Mouse (Mus musculus): ENCODE measurements around the gene R3hdm2.

The R3hdm2 gene

DNA sequence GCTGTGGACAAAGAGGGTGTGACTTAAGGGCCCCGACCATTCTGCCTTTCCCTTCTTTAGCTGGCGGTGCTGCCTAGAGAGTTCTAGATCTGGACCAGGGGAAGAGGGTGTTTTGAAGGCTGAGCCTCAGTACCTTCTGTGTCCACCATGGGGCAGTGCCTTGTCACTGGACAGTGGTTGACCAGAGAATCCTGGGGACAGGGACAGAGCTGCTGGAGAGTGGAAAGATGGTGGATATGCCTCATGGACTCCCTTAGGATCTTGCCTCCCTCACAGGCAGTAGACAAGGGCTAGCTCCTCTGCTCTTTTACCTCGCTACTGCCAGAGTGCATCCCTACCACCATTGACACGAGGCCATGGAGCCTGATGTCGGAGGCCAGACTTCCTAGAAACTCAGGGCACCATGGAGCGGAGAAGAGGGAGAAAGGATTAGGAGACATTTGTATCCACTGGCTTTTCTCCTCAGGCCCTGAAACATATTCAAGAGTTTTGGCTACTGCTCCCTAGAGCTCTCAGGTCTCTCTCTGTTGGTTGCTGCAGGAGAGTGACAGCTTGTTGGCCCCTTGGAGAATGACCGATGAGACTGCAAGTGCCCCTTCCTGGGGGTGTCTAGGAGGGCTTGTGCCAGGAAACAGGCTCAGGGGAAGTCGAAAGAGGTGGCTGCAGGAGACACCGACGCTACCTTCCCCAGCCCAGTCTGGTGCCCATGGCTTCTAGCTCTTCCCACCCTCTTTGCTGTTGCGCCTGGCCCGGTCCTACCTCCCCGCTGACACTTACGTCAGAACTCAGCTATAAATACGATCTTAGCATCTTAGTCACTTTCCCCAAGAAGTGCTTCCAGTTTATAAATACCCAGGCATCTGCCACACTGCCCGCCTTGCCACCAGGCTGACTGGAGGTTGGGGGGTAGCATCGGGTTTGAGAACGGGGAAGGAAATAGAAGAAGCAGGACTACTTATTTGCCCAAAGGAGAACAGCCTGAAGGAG lies 25.9 kb upstream of the R3hdm2 start, which contains the start of gene Inhbe:
Gene Inhbe, minus strand, starts transcription at position 503 of the 987 bp plus-strand sequence.
- no peak for DNase-seq (ENCODE audit: low spot score in 2 of 2)

DNA sequence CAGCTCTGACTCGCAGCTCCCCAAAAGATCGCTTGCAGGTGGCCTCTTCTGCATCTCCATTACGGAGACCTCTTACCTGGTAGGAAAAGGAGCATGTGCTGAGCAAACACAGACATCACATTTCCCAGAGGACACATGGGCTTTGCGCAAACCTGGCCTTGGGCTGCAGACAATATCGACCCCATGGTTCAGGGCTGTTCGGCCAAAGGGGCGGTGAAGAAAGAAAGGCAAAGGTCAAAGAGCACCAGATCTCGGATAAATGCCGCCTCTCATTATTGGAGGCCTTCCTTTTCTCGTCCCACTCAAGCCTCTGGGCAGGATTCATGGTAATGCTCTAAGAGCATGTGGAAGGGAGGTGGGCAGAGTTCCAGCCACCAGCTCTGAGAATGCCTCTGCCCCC lies 24.8 kb upstream of the R3hdm2 start:
- no peak for DNase-seq (ENCODE audit: low spot score in 2 of 2)

DNA sequence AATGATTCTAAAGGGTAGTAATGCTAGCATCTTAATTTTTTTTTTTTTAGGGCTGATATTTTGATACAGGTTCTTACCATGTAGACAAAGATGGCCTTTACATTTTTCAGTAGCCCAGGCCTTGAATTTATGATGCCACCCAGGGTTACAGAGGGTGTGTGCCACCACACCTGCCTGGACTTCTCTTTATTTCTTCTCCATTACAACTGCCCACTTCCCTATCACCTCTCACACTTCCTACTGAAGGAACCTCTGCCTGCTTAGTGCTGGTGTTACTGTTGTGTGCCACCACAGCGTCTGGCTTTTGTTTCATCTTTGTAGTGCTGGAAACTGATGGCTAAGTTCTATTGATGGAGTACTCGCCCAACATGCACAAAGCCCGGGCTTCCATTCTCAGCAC lies 19.4 kb upstream of the R3hdm2 start:
- DNase-seq (ENCODE audit: low spot score in 2 of 2), result no peak

DNA sequence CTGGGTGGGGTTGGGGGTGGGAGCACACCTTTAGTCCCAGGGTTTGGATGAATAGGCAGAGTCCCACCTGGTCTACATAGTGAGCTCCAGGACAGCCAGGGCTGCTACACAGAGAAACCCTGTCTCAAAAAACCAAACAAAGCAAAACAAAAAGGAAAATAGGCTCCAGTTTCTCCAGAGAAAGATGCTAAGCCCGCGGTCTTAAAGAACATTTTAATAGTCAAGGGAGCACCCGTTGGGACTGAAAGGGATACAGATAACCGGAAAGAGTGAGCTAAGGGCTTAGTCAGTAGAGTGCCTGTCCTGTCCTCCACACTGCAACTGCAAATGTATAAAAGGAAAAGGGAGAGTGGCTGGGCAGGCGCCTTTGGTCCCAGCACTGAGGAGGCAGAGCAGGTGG lies 13.0 kb upstream of the R3hdm2 start:
- no peak for DNase-seq (ENCODE audit: low spot score in 2 of 2)

DNA sequence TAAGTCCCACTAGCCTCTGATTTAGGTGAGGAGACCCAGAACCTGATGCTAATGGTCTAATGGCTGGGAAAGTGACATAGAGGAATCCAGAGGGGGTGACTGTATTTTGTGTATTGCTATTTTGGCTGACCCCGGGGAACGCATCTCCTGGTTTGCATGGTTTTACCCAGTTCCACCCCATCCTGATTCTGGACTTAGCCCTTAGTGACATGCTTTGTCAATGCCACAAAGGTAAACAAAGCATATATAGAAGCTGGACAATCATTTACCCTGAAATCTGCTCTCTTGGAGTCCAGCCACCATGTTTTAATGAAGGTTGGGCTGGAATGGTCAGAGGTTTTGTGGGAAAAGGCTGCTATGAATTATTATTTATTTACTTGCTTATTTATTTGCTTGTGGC lies 11.9 kb upstream of the R3hdm2 start:
- no peak for DNase-seq (ENCODE audit: low spot score in 2 of 2)

DNA sequence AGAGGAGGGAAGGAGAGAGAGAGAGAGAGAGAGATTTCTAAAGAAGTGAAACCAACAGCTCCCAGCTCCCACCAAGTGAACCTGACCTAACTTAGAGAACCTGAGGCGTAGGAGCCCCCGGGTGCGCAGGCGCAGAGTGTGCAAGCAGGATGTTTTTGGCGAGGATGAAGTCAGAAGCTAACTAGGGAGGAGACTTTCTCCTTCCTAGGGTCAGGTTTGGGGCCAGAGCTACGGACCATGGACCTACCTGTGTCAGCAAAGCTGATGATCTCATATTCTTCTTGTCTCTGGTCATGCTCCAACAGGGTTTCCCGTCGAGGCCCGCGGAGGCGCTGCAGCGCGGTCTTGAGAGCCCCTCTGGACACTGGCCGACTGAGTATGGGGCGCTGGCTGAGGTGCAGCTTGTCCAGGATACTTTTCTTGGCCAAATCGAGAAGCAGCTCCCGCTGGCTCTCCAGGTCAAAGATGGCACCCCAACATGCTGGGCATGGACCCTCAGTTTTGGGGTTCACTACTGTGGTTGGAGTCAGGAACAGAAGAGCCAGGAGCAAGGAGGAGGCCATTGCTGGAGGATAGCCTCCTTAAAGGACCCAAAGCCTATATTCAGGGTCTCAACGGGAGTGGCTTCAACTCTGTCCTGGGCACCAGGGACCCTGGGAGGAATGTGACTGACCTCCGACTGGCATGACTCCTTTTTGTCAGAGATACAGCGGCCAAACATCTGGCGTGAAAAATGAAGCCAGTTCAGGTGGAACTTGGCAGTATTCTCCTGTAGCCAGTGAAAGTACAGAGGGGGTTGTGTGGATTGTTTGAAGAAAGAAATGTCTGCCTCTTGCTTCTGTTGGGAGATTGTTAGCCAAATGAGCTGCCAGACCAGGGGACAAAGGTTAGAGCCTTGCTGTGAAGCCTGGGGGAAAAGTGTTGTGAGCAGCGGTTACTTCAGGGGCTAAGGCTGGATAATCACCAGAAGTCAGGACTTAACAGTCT lies 10.0 kb upstream of the R3hdm2 start, which contains the start of gene Inhbc:
Gene Inhbc, minus strand, starts transcription at position 598 of the 987 bp plus-strand sequence.
- no peak for DNase-seq (ENCODE audit: low spot score in 2 of 2)

DNA sequence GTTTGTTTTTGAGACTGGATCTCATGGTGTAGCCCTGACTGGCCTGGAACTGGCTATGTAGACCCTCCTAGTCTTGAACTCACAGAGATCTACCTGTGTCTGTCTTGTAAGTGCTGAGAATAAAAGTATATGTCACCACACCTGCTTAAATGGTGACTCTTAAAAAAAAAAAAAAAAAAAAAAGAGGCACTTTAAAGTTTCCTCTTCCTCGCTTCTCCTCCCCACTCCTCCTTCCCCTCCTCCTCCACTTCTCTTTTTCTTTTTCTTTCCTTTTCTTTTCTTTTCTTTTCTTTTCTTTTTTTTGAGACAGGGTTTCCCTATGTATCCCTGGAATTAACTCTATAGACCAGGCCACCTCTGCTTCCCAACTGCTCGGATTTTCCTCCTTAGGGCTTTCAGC lies 9.1 kb upstream of the R3hdm2 start:
- DNase-seq (ENCODE audit: low spot score in 2 of 2), result no peak

DNA sequence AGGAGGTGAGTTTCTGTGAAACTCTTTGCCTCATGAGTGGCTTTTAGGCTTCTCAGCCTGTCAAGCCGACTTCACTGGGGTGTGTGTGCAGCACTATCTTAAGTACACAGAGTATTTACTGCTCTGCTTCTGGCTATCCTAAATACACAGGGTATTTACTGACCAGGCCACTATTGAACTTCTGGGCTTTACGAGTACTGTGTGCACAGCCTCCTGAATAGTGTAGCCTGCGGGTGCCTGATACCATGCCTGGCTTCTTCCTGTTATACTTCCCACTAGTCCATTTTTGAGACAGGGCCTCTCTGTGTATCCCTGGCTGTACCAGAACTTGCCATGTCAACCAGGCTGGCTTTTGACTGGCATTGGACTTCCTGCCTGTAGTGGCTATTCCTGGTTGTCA lies 2.4 kb upstream of the R3hdm2 start:
- DNase-seq (ENCODE audit: low spot score in 2 of 2), result no peak

DNA sequence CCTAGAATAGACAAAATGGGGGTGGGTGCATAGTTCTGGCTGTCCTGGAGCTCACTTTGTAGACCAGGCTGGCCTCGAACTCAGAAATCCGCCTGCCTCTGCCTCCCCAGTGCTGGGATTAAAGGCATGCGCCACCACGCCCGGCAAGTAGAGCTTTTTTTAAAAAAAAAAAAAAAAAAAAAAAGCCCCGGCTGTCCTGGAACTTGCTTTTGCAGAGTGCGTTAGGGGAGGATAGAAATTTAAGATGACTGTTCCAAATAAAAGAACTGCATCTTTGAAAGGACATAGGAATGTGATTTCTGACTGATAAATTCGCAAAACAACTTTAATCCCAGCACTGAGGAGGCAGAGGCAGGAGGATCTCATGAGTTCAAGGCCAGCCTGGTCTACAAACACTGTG lies 473 bp upstream of the R3hdm2 start:
- no peak for DNase-seq (ENCODE audit: low spot score in 2 of 2)

DNA sequence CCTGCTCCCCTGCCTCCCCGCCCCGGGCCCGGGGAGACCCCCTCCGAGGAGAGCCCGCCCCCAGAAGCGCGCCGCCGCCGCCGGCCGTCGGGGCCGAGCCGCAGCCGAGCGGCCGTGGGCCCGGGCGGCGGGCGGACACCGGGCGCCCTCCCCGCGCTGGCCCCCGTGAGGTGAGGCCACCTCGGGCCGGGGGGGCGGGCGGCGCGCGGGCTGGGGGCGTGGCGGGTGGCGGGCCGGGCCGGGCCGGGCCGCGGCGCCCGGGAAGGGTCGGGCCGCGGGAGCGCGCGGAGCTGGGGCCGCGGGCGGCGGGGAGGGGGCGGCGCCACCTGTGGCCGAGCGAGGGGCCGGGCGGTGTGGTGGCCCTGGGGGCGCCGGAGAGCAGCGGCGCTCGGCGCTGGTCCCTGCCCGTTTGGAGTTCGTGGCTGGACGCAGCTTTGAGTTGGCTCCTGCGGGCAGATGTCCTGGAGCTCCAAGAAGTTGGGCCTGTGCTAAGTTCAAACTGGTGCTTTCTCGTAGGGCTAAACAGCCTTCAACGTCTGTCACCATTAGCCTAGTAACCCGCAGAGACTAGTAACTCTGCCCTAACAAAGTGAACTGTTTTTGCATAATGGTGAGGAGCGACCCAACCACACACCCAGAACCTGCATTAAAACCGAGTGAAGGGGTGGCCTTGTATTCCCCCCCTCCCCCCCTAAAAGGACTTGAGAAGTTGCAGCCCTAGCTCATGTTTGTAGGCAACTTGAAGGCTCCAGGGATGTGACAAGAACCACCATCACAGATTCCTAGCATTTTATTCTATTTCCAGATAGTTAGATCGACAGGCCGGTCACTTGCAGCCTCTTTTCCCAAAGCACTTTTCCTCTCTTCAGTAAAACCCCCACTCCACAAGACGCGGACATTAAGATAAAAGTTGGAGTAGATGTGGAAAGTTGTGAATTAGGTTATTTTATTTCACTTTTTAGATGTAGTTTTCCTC lies 928 bp downstream of the R3hdm2 start:
- peak; percentile 45 to 49 for DNase-seq (ENCODE audit: low spot score in 2 of 2)

DNA sequence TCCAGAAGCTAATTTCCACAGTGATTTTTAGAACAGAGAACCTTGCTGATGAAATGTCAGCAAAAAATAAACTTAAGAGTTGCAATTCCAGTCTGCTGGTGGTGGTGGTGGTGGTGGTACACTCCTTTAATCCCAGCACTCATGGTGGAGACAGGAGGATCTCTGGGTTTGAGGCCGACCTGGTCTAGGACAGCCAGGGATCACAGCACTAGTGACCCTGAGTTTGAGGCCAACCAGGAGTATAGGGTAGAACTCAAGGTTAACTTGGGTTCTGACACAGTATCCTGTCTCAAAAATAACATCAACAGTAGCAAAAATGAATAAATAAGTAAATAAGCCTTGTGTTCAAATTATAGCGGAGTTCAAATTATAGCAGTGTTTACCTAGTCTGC lies 1.6 kb downstream of the R3hdm2 start:
- DNase-seq (ENCODE audit: low spot score in 2 of 2), result no peak

DNA sequence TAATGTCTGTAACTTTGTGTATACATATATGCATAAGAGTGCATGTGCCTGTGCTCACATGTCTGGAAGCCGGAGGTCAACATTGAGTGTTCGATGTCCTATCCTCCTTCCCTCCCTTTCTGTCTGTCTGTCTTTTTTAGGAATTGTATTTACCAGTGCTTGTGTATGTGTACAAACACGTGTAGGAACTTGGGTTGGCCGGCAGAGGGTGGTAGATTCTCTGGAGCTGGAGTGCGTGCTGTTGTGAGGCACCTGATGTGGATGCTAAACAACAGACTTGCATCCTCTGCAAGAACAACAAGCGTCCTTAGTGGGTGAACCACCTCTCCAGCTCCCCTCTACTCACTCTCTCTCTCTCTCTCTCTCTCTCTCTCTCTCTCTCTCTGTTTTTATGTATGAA lies 11.6 kb downstream of the R3hdm2 start:
- DNase-seq (ENCODE audit: low spot score in 2 of 2), result no peak

DNA sequence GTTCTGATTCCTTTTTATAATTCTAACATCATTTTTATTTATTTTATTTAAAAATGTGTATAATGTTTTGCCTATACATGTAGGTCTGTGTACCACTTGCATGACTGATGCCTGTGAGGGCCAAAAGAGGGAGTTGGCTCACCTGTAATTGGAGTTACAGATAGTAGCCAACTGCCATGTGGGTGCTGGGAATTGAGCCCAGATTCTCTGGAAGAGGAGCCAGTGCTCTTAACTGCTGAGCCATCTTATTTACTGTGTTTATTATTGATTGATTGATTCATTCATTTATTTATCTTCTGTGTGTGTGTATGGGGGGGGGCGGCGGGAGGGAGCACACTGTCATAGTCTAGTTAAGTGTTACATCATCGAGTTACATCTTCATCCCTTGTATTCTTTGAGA lies 24.6 kb downstream of the R3hdm2 start:
- DNase-seq (ENCODE audit: low spot score in 2 of 2), result no peak

DNA sequence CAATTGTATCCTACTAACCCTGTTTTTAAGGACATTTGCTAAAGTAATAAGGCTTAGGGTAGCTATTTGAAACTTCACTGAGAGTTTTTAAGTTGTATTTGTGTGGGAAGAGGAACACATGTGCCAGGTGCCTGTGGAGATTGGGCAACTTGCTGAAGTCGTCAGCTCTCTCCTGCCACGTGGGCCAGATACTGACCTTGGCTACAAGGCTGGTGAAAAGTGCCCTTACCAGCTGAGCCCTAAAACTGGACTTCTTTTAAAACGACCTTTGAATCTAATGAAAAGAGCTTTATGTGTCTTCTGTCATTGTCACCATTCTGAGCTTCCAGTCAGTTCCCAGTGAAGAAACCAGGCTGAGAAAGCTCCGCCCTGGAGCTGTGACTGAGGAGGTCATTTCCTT lies 27.3 kb downstream of the R3hdm2 start:
- no peak for DNase-seq (ENCODE audit: low spot score in 2 of 2)

DNA sequence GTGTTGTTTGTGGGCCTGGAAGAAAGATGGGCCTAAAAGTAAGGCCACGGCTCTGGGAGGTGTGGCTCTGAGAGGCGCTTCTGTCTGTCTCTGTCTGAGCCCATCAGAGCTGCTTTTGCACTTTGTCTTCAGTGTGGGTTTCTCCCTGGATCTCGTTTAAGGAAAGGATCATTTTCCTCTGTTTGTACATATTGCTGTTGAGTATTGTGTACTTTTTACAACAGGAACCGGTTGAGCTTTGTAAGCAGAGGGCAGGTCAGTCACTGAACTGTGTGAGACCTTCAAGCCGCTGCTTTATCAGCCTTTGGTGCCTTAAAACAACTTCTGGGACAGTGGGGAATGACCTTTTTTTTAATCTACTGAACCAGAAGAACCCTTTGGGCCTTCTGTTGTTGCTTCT lies 32.0 kb downstream of the R3hdm2 start:
- no peak for DNase-seq (ENCODE audit: low spot score in 2 of 2)

DNA sequence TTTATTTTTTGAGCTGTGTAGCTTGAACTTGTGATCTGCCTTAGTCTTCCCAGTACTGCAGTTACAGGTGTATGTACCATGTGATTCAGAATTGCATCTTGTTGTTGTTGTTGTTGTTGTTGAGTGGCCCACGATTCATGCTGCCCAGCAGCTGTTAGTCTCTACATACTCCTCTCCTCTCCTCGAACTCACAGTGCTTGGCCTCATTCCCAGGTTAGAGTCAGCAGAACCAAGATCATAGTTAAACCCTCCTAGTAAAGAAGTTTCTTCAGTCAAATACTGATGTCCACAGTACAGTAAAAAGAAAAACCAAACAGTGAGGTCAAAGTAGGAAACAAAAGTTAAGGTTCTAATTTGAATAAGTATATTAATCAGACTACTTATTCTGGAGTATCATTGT lies 32.6 kb downstream of the R3hdm2 start:
- no peak for DNase-seq (ENCODE audit: low spot score in 2 of 2)

DNA sequence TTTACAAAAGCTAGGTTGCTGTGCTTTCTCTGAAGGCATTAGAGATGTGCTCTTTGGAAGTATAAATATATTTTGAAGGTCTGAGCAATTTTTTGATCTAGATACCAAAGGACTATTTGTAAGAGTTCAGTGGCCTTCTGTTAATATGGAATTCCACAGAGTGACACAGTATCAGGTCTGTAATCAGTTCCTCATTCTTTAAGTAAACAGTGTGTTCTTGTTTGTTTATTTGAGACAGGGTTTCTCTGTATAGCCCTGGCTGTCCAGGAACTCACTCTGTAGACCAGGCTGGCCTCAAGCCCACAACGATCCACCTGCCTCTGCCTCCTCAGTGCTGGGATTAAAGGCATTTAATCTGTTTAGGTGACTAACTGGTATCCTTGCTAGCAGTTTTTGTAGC lies 33.5 kb downstream of the R3hdm2 start:
- DNase-seq (ENCODE audit: low spot score in 2 of 2), result no peak

DNA sequence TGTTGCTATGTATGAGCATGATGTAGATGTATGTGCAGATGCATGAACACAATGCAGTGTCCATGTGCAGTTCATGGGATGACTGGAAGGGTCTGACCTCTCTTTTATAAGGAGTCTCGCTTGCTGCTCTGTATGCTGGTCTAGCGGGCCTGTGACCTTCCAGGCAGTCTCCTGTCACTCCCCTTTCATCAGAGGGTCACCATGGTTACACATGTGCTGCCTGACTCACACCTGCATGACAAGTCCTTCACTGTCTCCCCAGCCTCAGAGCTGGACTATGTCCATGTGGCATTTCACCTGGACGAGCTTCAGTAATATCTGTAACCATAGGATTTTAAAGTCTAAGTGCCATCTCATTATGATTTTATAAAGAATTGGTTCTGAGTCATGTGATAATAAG lies 34.0 kb downstream of the R3hdm2 start:
- DNase-seq (ENCODE audit: low spot score in 2 of 2), result no peak

DNA sequence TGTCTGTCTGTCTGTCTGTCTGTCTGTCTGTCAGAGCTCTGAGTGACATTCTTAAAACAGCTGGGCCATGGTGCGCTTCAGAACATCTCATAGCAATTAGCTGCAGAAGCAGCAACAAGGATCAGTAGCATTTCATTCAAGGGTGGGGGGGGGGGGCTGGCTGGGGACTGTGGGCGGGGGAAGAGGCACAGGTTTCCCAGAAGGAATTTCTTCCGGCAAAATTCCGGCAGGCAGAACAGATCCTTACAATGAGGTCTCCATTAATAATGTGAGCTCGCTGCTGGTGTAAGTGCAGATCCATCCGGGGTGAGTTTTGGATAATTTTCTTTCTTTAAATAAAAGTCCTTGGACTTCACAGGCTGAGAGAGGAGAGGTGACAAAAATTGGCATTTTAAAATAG lies 40.0 kb downstream of the R3hdm2 start:
- DNase-seq (ENCODE audit: low spot score in 2 of 2), result no peak

DNA sequence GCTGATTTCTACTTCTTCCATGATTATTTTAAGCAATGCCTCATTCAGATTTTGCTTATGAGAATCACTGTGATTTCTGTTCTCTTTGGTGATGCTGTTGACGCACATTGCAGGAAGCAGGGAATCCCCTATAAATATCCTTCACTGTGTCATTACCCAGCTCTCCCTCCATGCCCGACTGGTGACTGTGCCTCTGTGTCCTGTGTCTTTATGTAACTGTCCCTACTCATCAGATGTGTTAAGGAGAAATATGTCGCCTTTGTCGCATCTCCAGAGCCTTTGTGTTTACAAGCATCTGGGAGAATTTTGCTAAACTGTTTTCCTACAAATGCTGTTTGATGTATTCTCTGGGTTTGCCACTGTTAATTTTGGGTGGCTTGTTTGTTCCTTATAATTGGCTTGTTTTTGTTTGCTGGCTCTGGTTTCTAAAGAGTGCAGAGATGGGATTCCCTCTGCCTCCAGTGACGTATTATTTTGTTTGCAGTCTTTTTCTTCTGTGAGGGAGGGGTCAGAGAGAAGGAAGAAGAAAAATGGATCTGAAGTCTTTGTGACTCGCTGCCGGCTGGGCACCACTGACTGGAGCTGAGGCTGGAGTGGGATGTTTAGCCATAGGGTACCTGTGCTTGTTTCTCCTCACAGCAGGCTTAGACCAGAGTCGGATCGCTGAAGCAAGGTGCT lies 40.7 kb downstream of the R3hdm2 start:
- DNase-seq (ENCODE audit: low spot score in 2 of 2), result no peak

DNA sequence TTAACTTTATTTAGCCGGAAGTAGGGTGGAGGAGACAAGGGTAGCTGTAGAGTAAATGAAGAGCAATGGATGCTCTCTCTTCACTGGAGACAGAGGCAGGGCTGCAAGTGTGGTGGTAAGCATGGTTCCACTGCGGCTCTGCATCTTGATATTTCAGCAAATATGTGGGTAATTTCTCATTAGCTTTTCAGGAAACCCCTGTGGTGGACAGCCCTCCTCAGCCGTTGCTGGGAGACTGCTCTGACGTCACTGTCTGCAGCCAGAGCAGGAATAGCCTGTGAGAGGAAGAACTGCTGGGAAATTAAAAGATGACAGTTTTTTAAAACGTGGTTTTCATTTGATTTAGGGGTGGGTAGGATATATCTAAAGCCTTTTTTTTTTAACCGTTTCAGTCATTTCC lies 41.9 kb downstream of the R3hdm2 start:
- peak in 1 of 2 experiments; percentile 28 for DNase-seq (ENCODE audit: low spot score in 2 of 2)

All from urinary bladder, postnatal 36 days (tissue).